Mouse (Mus musculus) CH12.LX (cell line): ENCODE results near the gene Itgb7. TPM values are rescaled to one million over a fixed set of nuclear protein-coding genes. Genes with fewer than 3 reads are reported as not detected.
A peak's percentile ranks its signal among the peaks of the same experiment; 100 is the strongest.

ENCODE experiments used
- DNase-seq: peaks from one replicate; pipeline ENCODE4 v3.0.0-alpha.2; 2013; ENCODE audit errors: extremely low read depth
- H3K27ac ChIP-seq: 2 replicates; pipeline ENCODE4 v1.5.1; 2012; ENCODE audit warnings: low read depth, mild to moderate bottlenecking, control low read depth, moderate library complexity; ENCODE audit not compliant: insufficient read depth
- H3K27me3 ChIP-seq: replicated peaks from 2 replicates; pipeline ENCODE3; 2012; ENCODE audit warnings: inconsistent platforms
- H3K36me3 ChIP-seq, 2 experiments: replicated peaks in 1 of 2; 2 replicates each; pipeline versions ENCODE3 to v1.6.1; 2012; ENCODE audit warnings: inconsistent platforms in 1 of 2, low read length in 1 of 2, mild to moderate bottlenecking in 1 of 2, mixed read lengths in 1 of 2, moderate library complexity in 1 of 2; ENCODE audit not compliant: control insufficient read depth in 1 of 2, insufficient read depth in 1 of 2
- H3K4me1 ChIP-seq, 2 experiments: 2 replicates each; pipeline ENCODE4 v1.6.1; 2012; ENCODE audit warnings: inconsistent platforms in 1 of 2, moderate library complexity in 1 of 2; ENCODE audit not compliant: insufficient read depth in 2 of 2, control insufficient read depth in 1 of 2
- H3K4me2 ChIP-seq: 2 replicates; pipeline ENCODE4 v1.6.1; 2012; ENCODE audit warnings: low read depth, mild to moderate bottlenecking, control low read depth; ENCODE audit not compliant: poor library complexity, insufficient read depth, severe bottlenecking
- H3K4me3 ChIP-seq, 3 experiments: fragments of 150-350 bp in 1 of 3; sonication (generic) in 1 of 3; replicated peaks in 1 of 3; 2 replicates each; pipeline versions ENCODE3 to v1.5.1; 2011 to 2012; ENCODE audit warnings: low read depth in 2 of 3, low read length in 2 of 3, mild to moderate bottlenecking in 2 of 3, moderate library complexity in 2 of 3, control low read depth in 1 of 3, improper control_type of control experiment in 1 of 3, inconsistent platforms in 1 of 3, mixed read lengths in 1 of 3; ENCODE audit not compliant: poor library complexity in 1 of 3
- H3K79me2 ChIP-seq: replicated peaks from 2 replicates; pipeline ENCODE4 v1.6.1; 2012; ENCODE audit warnings: mild to moderate bottlenecking, moderate library complexity; ENCODE audit not compliant: control insufficient read depth, poor library complexity, insufficient read depth, severe bottlenecking; ENCODE audit errors: extremely low read depth
- H3K9ac ChIP-seq: 2 replicates; pipeline ENCODE4 v1.6.1; 2012; ENCODE audit warnings: low read depth, mild to moderate bottlenecking, control low read depth, moderate library complexity; ENCODE audit not compliant: insufficient read depth
- H3K9me3 ChIP-seq: replicated peaks from 2 replicates; pipeline ENCODE3; 2012; ENCODE audit warnings: low read length, inconsistent platforms, mixed read lengths
- CHD2 ChIP-seq: IDR thresholded peaks from 2 replicates; pipeline ENCODE4 v1.6.1; 2011; ENCODE audit warnings: low read length, improper control_type of control experiment
- E2F4 ChIP-seq: IDR thresholded peaks from 2 replicates; pipeline ENCODE4 v1.6.1; 2011; ENCODE audit warnings: low read depth, low read length, improper control_type of control experiment; ENCODE audit not compliant: insufficient replicate concordance
- ELF1 ChIP-seq: IDR thresholded peaks from 2 replicates; pipeline ENCODE4 v1.6.1; 2014; ENCODE audit warnings: low read depth, mild to moderate bottlenecking, inconsistent platforms, low read length, improper control_type of control experiment
- EP300 ChIP-seq: IDR thresholded peaks from 2 replicates; pipeline ENCODE4 v1.6.1; 2011; ENCODE audit warnings: low read length, improper control_type of control experiment
- ETS1 ChIP-seq: conservative IDR thresholded peaks from 2 replicates; pipeline ENCODE4 v1.6.1; 2012; ENCODE audit warnings: low read depth, mild to moderate bottlenecking, inconsistent platforms, low read length, improper control_type of control experiment, moderate library complexity
- GABPA ChIP-seq: IDR thresholded peaks from 2 replicates; pipeline ENCODE4 v1.6.1; 2012; ENCODE audit warnings: low read depth, low read length, improper control_type of control experiment, inconsistent platforms; ENCODE audit not compliant: insufficient replicate concordance
- JUN ChIP-seq: IDR thresholded peaks from 2 replicates; pipeline ENCODE4 v1.6.1; 2011; ENCODE audit warnings: low read depth, mild to moderate bottlenecking, low read length, improper control_type of control experiment, moderate library complexity; ENCODE audit not compliant: insufficient read depth
- MAX ChIP-seq: IDR thresholded peaks from 2 replicates; pipeline ENCODE4 v1.6.1; 2011; ENCODE audit warnings: low read length, improper control_type of control experiment
- MAZ ChIP-seq: IDR thresholded peaks from 2 replicates; pipeline ENCODE4 v1.6.1; 2012; ENCODE audit warnings: low read depth, mild to moderate bottlenecking, inconsistent platforms, low read length, improper control_type of control experiment, moderate library complexity
- MEF2A ChIP-seq: IDR thresholded peaks from 2 replicates; pipeline ENCODE4 v1.6.1; 2014; ENCODE audit warnings: low read depth, mild to moderate bottlenecking, inconsistent platforms, low read length, improper control_type of control experiment, borderline replicate concordance
- MYC ChIP-seq: IDR thresholded peaks from 2 replicates; pipeline ENCODE4 v1.6.1; 2011; ENCODE audit warnings: low read depth, mild to moderate bottlenecking, improper control_type of control experiment, low read length
- PAX5 ChIP-seq: IDR thresholded peaks from 2 replicates; pipeline ENCODE4 v1.6.1; 2012; ENCODE audit warnings: low read length, inconsistent platforms, mixed read lengths
- TCF12 ChIP-seq: IDR thresholded peaks from 2 replicates; pipeline ENCODE4 v1.6.1; 2014; ENCODE audit warnings: low read depth, mild to moderate bottlenecking, inconsistent platforms, low read length, improper control_type of control experiment
- USF1 ChIP-seq: IDR thresholded peaks from 2 replicates; pipeline ENCODE4 v1.6.1; 2014; ENCODE audit warnings: low read depth, mild to moderate bottlenecking, inconsistent platforms, low read length, improper control_type of control experiment
- ZC3H11A ChIP-seq: IDR thresholded peaks from 2 replicates; pipeline ENCODE4 v1.6.1; 2012; ENCODE audit warnings: low read depth, mild to moderate bottlenecking, inconsistent platforms, low read length, improper control_type of control experiment
- ZNF384 ChIP-seq: IDR thresholded peaks from 2 replicates; pipeline ENCODE4 v1.6.1; 2012; ENCODE audit warnings: low read depth, low read length, improper control_type of control experiment, inconsistent platforms
- dilution Hi-C: fragments of 300-500 bp; cut with MboI; formaldehyde crosslinking; loops from 2 replicates; pipeline ENCODE4 v1.14.3; 2020; ENCODE audit warnings: low sequenced_read_pairs; ENCODE audit not compliant: extremely low pct_unique_long_range_greater_than_20kb, extremely low pct_ligation_motif_present
- in situ Hi-C: fragments of 300-500 bp; cut with MboI; formaldehyde crosslinking; loops from 3 replicates; pipeline ENCODE4 v1.14.3; 2019; ENCODE audit warnings: low sequenced_read_pairs, low pct_ligation_motif_present, low pct_unique_long_range_greater_than_20kb, mixed read lengths
- polyA plus RNA-seq: library from polyadenylated mRNA; unstranded; fragments of >175 nt; gene quantifications from 2 replicates; pipeline ENCODE4 v1.2.1, GENCODE M21; 2012; ENCODE audit warnings: low read depth; ENCODE audit not compliant: insufficient read length
- total RNA-seq, 2 experiments: library from RNA; depleted of rRNA; stranded (reverse); fragments of 300-350 nt in 1 of 2; fragments of >200 nt in 1 of 2; gene quantifications; 2 replicates each; pipeline ENCODE4 v1.2.3; 2012 to 2014

Gene Itgb7
- total and polyA plus RNA-seq, 3 experiments: 1.8 to 17.7 (median 2.8) TPM

DNA sequence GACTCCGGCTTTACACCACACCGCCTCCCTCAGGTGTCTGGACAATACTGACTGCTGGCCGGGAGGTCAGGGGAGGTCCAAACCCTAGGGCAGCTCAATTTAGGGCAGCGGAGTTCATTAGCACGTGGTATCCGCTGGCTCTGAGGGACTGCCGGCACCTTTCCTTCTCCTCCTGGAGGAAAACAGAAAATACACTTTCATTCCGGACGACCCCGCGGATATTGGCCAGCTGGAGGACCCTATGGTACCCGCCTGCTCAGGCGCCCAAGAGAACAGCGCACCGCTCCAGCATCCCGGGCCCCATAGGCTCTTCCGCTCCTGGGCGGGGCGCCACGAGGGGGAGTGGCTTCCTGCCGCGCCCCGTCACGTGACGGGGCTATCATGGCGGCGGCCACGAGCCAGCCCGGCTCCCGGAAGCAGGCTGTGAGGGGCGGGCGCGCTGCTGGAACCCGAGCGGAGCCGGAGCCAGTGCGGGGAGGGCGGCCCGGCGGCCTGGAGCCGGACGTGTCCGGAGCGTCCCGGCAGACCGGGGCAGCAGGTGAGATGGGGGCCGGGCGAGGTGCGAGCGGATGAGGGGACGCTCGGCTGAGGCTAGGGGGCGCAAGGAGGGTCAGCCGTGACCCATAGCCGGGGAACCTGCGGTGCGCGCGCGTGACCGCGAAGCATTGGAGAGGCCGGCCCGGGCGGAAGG lies 47.5 kb upstream of the Itgb7 start, which contains the start of gene Mfsd5 (continued):
- TF ChIP-seq MEF2A: peak; percentile 64; the same call in 1 of the 2 replicates
- no peak for TF ChIP-seq JUN
- no peak for TF ChIP-seq E2F4
- TF ChIP-seq EP300: no peak
- no peak for TF ChIP-seq GABPA
- peak; percentile 97 for TF ChIP-seq MAX
- peak; percentile 95 for TF ChIP-seq TCF12
- TF ChIP-seq USF1: peak; percentile 99

DNA sequence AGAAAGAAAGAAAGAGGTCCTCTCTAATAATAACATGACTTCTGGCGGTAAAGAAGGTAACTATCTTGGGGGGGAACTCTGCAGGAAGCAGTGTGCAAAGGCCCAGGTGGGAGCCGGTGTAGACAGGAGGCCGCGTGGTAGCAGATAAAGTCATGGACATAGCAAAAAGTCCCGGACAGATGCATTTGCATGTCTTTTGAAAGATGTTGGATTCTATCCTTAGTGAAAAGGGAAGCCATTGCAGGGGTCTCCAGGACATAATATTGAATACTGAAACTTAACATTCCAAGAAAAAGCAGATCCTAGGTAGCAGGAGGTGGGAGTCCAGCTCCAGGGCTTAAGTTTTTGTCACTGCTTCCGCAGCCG lies 47.0 kb upstream of the Itgb7 start:
- DNase-seq: peak; percentile 63
- dilution Hi-C loops: no loop called here
- in situ Hi-C loops: no loop called here
- Histone ChIP-seq H3K9me3 (no peaks in the 10 kb centered on the region), H3K4me1 (peaks cover 12 to 19% of the 10 kb centered on the region in 2 experiments), H3K36me3 (peaks cover 21 to 28% of the 10 kb centered on the region in 2 experiments), H3K9ac (peak overlapping the region; percentile 42; the same call in 1 of the 2 replicates)
- TF ChIP-seq EP300: no peak
- TF ChIP-seq MAZ: no peak
- no peak for TF ChIP-seq E2F4
- TF ChIP-seq ZNF384: no peak
- no peak for TF ChIP-seq PAX5
- no peak for TF ChIP-seq ZC3H11A
- TF ChIP-seq ELF1: no peak
- no peak for TF ChIP-seq GABPA
- TF ChIP-seq CHD2: no peak
- TF ChIP-seq ETS1: no peak
- TF ChIP-seq JUN: no peak
- TF ChIP-seq MYC: no peak
- TF ChIP-seq MEF2A: no peak
- TF ChIP-seq, all 38 proteins: peak for 0
- peak overlapping the region; percentile 74 to 87 (median 85) for H3K4me3 ChIP-seq
- no peak overlapping the region for H3K27ac ChIP-seq
- no peaks in the 10 kb centered on the region for H3K27me3 ChIP-seq
- H3K79me2 ChIP-seq: peaks cover 13% of the 10 kb centered on the region; the same call in 1 of the 2 replicates
- peak overlapping the region; percentile 65 for H3K4me2 ChIP-seq
